Mouse (Mus musculus): Measurements from ENCODE around the gene Tbxa2r. TPM values are rescaled to one million over a fixed set of nuclear protein-coding genes. Genes with fewer than 3 reads are reported as not detected.
A peak's percentile ranks its signal among the peaks of the same experiment; 100 is the strongest.

The Tbxa2r gene
- polyA plus RNA-seq, 1 experiment from 2014 or later: 19.6 TPM

- H3K4me2 ChIP-seq (replicated peaks; ENCODE audit: low read depth, low read length): peak overlapping the region; percentile 58
- TF ChIP-seq EP300 (IDR thresholded peaks at IDR 0.05): no peak
- TF ChIP-seq CTCF (IDR thresholded peaks at IDR 0.05): peak; percentile 13; the same call in 1 of the 2 replicates
- H3K9me3 ChIP-seq (ENCODE audit: low read length): no peaks in the 10 kb centered on the region
- WGBS: 62% methylated on average over 3 of the region's 3 CpGs
- no peak for DNase-seq (ENCODE audit: low spot score)
- no peaks in the 10 kb centered on the region for H3K27me3 ChIP-seq (replicated peaks; ENCODE audit: insufficient read depth, low read length)
- H3K27ac ChIP-seq (ENCODE audit: low read length): no peak overlapping the region
- H3K36me3 ChIP-seq (ENCODE audit: insufficient read depth, low read length): no peaks in the 10 kb centered on the region
- no peak overlapping the region for H3K9ac ChIP-seq (replicated peaks; ENCODE audit: low read depth)
- H3K4me3 ChIP-seq (ENCODE audit: low read depth, low read length): peak overlapping the region; percentile 46; the same call in 1 of the 2 replicates
- no peak for ATAC-seq
- peaks cover 15% of the 10 kb centered on the region; the same call in 1 of the 2 replicates for H3K4me1 ChIP-seq (ENCODE audit: insufficient read depth, low read depth, low read length)
These were observed 50.6 kb downstream of the Tbxa2r start for GRCm38 (mm10) chr10:81379183-81379553.

GRCm38 (mm10) chr10:81379809-81380378 lies 51.4 kb downstream of the Tbxa2r start:
- no peaks in the 10 kb centered on the region for H3K36me3 ChIP-seq (ENCODE audit: insufficient read depth, low read length)
- H3K9me3 ChIP-seq (ENCODE audit: low read length): no peaks in the 10 kb centered on the region
- H3K4me1 ChIP-seq (ENCODE audit: insufficient read depth, low read depth, low read length): peaks cover 17% of the 10 kb centered on the region; the same call in 1 of the 2 replicates
- DNase-seq (ENCODE audit: low spot score) (no peak), ATAC-seq (no peak)
- no peak overlapping the region for H3K4me3 ChIP-seq (ENCODE audit: low read depth, low read length)
- 86% methylated on average over 6 of the region's 6 CpGs for WGBS
- no peak for TF ChIP-seq EP300 (IDR thresholded peaks at IDR 0.05)
- no peak for TF ChIP-seq CTCF (IDR thresholded peaks at IDR 0.05)
- no peak overlapping the region for H3K27ac ChIP-seq (ENCODE audit: low read length)
- no peak overlapping the region for H3K4me2 ChIP-seq (replicated peaks; ENCODE audit: low read depth, low read length)
- no peaks in the 10 kb centered on the region for H3K27me3 ChIP-seq (replicated peaks; ENCODE audit: insufficient read depth, low read length)
- no peak overlapping the region for H3K9ac ChIP-seq (replicated peaks; ENCODE audit: low read depth)

- Histone ChIP-seq H3K9ac (replicated peaks; ENCODE audit: low read depth) (no peak overlapping the region), H3K4me2 (replicated peaks; ENCODE audit: low read depth, low read length) (no peak overlapping the region), H3K4me1 (ENCODE audit: insufficient read depth, low read depth, low read length) (peaks cover 15% of the 10 kb centered on the region; the same call in 1 of the 2 replicates), H3K27me3 (replicated peaks; ENCODE audit: insufficient read depth, low read length) (no peaks in the 10 kb centered on the region), H3K27ac (ENCODE audit: low read length) (0 out of 2 replicates have a peak overlapping the region, but pooled peaks have one; percentile 14), H3K36me3 (ENCODE audit: insufficient read depth, low read length) (no peaks in the 10 kb centered on the region; the same call in none of the 2 replicates), H3K9me3 (ENCODE audit: low read length) (no peaks in the 10 kb centered on the region), H3K4me3 (ENCODE audit: low read depth, low read length) (no peak overlapping the region)
- WGBS: 32% methylated on average over 5 of the region's 5 CpGs
- peak; percentile 63 for DNase-seq (ENCODE audit: low spot score)
- TF ChIP-seq EP300 (IDR thresholded peaks at IDR 0.05) (peak; percentile 95), CTCF (IDR thresholded peaks at IDR 0.05) (no peak)
- ATAC-seq: peak; percentile 2
These were observed 53.5 kb downstream of the Tbxa2r start for GRCm38 (mm10) chr10:81382039-81382438.

GRCm38 (mm10) chr10:81383802-81384604 lies 55.5 kb downstream of the Tbxa2r start, which contains the start of the genes Dohh and Gm48551:
Gene Dohh, plus strand, starts transcription at chr10:81384428.
Gene Gm48551, plus strand, starts transcription at chr10:81384466.
- H3K9me3 ChIP-seq (ENCODE audit: low read length): no peaks in the 10 kb centered on the region
- H3K36me3 ChIP-seq (ENCODE audit: insufficient read depth, low read length): no peaks in the 10 kb centered on the region; the same call in none of the 2 replicates
- peak within 1 kb of the TSS; percentile 77 for H3K4me3 ChIP-seq (ENCODE audit: low read depth, low read length)
- H3K4me1 ChIP-seq (ENCODE audit: insufficient read depth, low read depth, low read length): peaks cover 8% of the 10 kb centered on the region; the same call in 1 of the 2 replicates
- no peaks in the 10 kb centered on the region for H3K27me3 ChIP-seq (replicated peaks; ENCODE audit: insufficient read depth, low read length)
- peak; percentile 99 for DNase-seq (ENCODE audit: low spot score)
- H3K4me2 ChIP-seq (replicated peaks; ENCODE audit: low read depth, low read length): peak within 1 kb of the TSS; percentile 89
- H3K9ac ChIP-seq (replicated peaks; ENCODE audit: low read depth): peak within 1 kb of the TSS; percentile 88
- WGBS: 4% methylated on average over 50 of the region's 54 CpGs
- peak within 1 kb of the TSS; percentile 89 for H3K27ac ChIP-seq (ENCODE audit: low read length)
- TF ChIP-seq EP300 (IDR thresholded peaks at IDR 0.05) (peak; percentile 86), CTCF (IDR thresholded peaks at IDR 0.05) (peak; percentile 18; the same call in 1 of the 2 replicates)
- ATAC-seq: peak; percentile 95

- Histone ChIP-seq H3K9me3 (ENCODE audit: low read length) (no peaks in the 10 kb centered on the region), H3K9ac (replicated peaks; ENCODE audit: low read depth) (peak overlapping the region; percentile 88), H3K4me3 (ENCODE audit: low read depth, low read length) (peak overlapping the region; percentile 77), H3K4me2 (replicated peaks; ENCODE audit: low read depth, low read length) (peak overlapping the region; percentile 89), H3K36me3 (ENCODE audit: insufficient read depth, low read length) (no peaks in the 10 kb centered on the region; the same call in none of the 2 replicates), H3K4me1 (ENCODE audit: insufficient read depth, low read depth, low read length) (peaks cover 11% of the 10 kb centered on the region; the same call in 1 of the 2 replicates), H3K27me3 (replicated peaks; ENCODE audit: insufficient read depth, low read length) (no peaks in the 10 kb centered on the region), H3K27ac (ENCODE audit: low read length) (peak overlapping the region; percentile 89)
- no peak for TF ChIP-seq CTCF (IDR thresholded peaks at IDR 0.05)
- no peak; the same call in 1 of the 2 replicates for TF ChIP-seq EP300 (IDR thresholded peaks at IDR 0.05)
- peak; percentile 69 for DNase-seq (ENCODE audit: low spot score)
- peak; percentile 22 for ATAC-seq
- under 1% methylated on average over 17 of the region's 19 CpGs for whole genome bisulfite sequencing
These were observed 56.1 kb downstream of the Tbxa2r start for GRCm38 (mm10) chr10:81384605-81384982.

Other genes with a start within 250 kb of the Tbxa2r start
- gene Creb3l3, start 229.9 kb upstream of the Tbxa2r start, polyA plus RNA-seq (2015; fragmentation: Nextera tagmentation; extraction: Ambion mirVana): 0.40 and 0.57 TPM in 2 replicates
- 118 and 121 TPM in 2 replicates for gene Map2k2, start 222.8 kb upstream of the Tbxa2r start, polyA plus RNA-seq (2015; fragmentation: Nextera tagmentation; extraction: Ambion mirVana)
- 58.2 and 62.0 TPM in 2 replicates for gene Zbtb7a, start 193.5 kb upstream of the Tbxa2r start, polyA plus RNA-seq (2015; fragmentation: Nextera tagmentation; extraction: Ambion mirVana)
- 27.9 TPM in 2 replicates for gene Pias4, start 160.8 kb upstream of the Tbxa2r start, polyA plus RNA-seq (2015; fragmentation: Nextera tagmentation; extraction: Ambion mirVana)
- 509 and 537 TPM in 2 replicates for gene Eef2, start 152.1 kb upstream of the Tbxa2r start, polyA plus RNA-seq (2015; fragmentation: Nextera tagmentation; extraction: Ambion mirVana)
- gene Dapk3, start 145.7 kb upstream of the Tbxa2r start, polyA plus RNA-seq (2015; fragmentation: Nextera tagmentation; extraction: Ambion mirVana): 48.9 and 50.2 TPM in 2 replicates
- 0.16 and 0.25 TPM in 2 replicates for gene 4930442H23Rik, start 144.9 kb upstream of the Tbxa2r start, polyA plus RNA-seq (2015; fragmentation: Nextera tagmentation; extraction: Ambion mirVana)
- gene Nmrk2, start 126.7 kb upstream of the Tbxa2r start, polyA plus RNA-seq (2015; fragmentation: Nextera tagmentation; extraction: Ambion mirVana): 0.80 and 0.92 TPM in 2 replicates
- not detected in 2 replicates for gene Atcay, start 97.9 kb upstream of the Tbxa2r start, polyA plus RNA-seq (2015; fragmentation: Nextera tagmentation; extraction: Ambion mirVana)
- 2.3 and 2.4 TPM in 2 replicates for gene Zfr2, start 95.6 kb upstream of the Tbxa2r start, polyA plus RNA-seq (2015; fragmentation: Nextera tagmentation; extraction: Ambion mirVana)
- gene Matk, start 75.8 kb upstream of the Tbxa2r start, polyA plus RNA-seq (2015; fragmentation: Nextera tagmentation; extraction: Ambion mirVana): 1.5 and 1.6 TPM in 2 replicates
- 132 and 162 TPM in 2 replicates for gene Mrpl54, start 61.8 kb upstream of the Tbxa2r start, polyA plus RNA-seq (2015; fragmentation: Nextera tagmentation; extraction: Ambion mirVana)
- gene Apba3, start 61.8 kb upstream of the Tbxa2r start, polyA plus RNA-seq (2015; fragmentation: Nextera tagmentation; extraction: Ambion mirVana): 47.9 and 49.4 TPM in 2 replicates
- 24.1 and 30.8 TPM in 2 replicates for gene Tjp3, start 37.1 kb upstream of the Tbxa2r start, polyA plus RNA-seq (2015; fragmentation: Nextera tagmentation; extraction: Ambion mirVana)
- 31.2 and 32.4 TPM in 2 replicates for gene Pip5k1c, start 35.8 kb upstream of the Tbxa2r start, polyA plus RNA-seq (2015; fragmentation: Nextera tagmentation; extraction: Ambion mirVana)
- 20.3 and 23.0 TPM in 2 replicates for gene Cactin, start 7.6 kb upstream of the Tbxa2r start, polyA plus RNA-seq (2015; fragmentation: Nextera tagmentation; extraction: Ambion mirVana)
- gene Gipc3, start 14.5 kb downstream of the Tbxa2r start, polyA plus RNA-seq (2015; fragmentation: Nextera tagmentation; extraction: Ambion mirVana): 0.33 and 0.55 TPM in 2 replicates
- 94.3 and 101 TPM in 2 replicates for gene Hmg20b, start 21.7 kb downstream of the Tbxa2r start, polyA plus RNA-seq (2015; fragmentation: Nextera tagmentation; extraction: Ambion mirVana)
- gene Mfsd12, start 28.8 kb downstream of the Tbxa2r start, polyA plus RNA-seq (2015; fragmentation: Nextera tagmentation; extraction: Ambion mirVana): 14.0 and 16.9 TPM in 2 replicates
- 5.4 and 6.6 TPM in 2 replicates for gene 4930404N11Rik, start 37.1 kb downstream of the Tbxa2r start, polyA plus RNA-seq (2015; fragmentation: Nextera tagmentation; extraction: Ambion mirVana)
- 39.5 and 39.7 TPM in 2 replicates for gene Fzr1, start 49.8 kb downstream of the Tbxa2r start, polyA plus RNA-seq (2015; fragmentation: Nextera tagmentation; extraction: Ambion mirVana)
- 49.4 and 55.2 TPM in 2 replicates for gene Dohh, start 55.7 kb downstream of the Tbxa2r start, polyA plus RNA-seq (2015; fragmentation: Nextera tagmentation; extraction: Ambion mirVana)
- gene Gm48551, start 55.7 kb downstream of the Tbxa2r start, polyA plus RNA-seq (2015; fragmentation: Nextera tagmentation; extraction: Ambion mirVana): 2.4 and 3.0 TPM in 2 replicates
- 0.20 and 0.63 TPM in 2 replicates for gene Gm48552, start 60.3 kb downstream of the Tbxa2r start, polyA plus RNA-seq (2015; fragmentation: Nextera tagmentation; extraction: Ambion mirVana)
- gene Smim24, start 64.3 kb downstream of the Tbxa2r start, polyA plus RNA-seq (2015; fragmentation: Nextera tagmentation; extraction: Ambion mirVana): 3.1 and 3.6 TPM in 2 replicates
- 73.6 and 83.9 TPM in 2 replicates for gene Nfic, start 126.9 kb downstream of the Tbxa2r start, polyA plus RNA-seq (2015; fragmentation: Nextera tagmentation; extraction: Ambion mirVana)
- gene Celf5, start 154.0 kb downstream of the Tbxa2r start, polyA plus RNA-seq (2015; fragmentation: Nextera tagmentation; extraction: Ambion mirVana): 0.08 and 0.11 TPM in 2 replicates
- gene Ncln, start 167.7 kb downstream of the Tbxa2r start, polyA plus RNA-seq (2015; fragmentation: Nextera tagmentation; extraction: Ambion mirVana): 40.7 and 46.7 TPM in 2 replicates
- 19.0 and 19.3 TPM in 2 replicates for gene S1pr4, start 171.4 kb downstream of the Tbxa2r start, polyA plus RNA-seq (2015; fragmentation: Nextera tagmentation; extraction: Ambion mirVana)
- gene Gna15, start 195.5 kb downstream of the Tbxa2r start, polyA plus RNA-seq (2015; fragmentation: Nextera tagmentation; extraction: Ambion mirVana): 4.2 and 4.6 TPM in 2 replicates
- 62.5 and 63.2 TPM in 2 replicates for gene Gna11, start 216.5 kb downstream of the Tbxa2r start, polyA plus RNA-seq (2015; fragmentation: Nextera tagmentation; extraction: Ambion mirVana)
- 467 and 473 TPM in 2 replicates for gene Aes, start 230.8 kb downstream of the Tbxa2r start, polyA plus RNA-seq (2015; fragmentation: Nextera tagmentation; extraction: Ambion mirVana)
- gene Tle2, start 245.8 kb downstream of the Tbxa2r start, polyA plus RNA-seq (2015; fragmentation: Nextera tagmentation; extraction: Ambion mirVana): 29.9 and 37.0 TPM in 2 replicates